Mouse (Mus musculus): ENCODE results near the gene H2-Aa. TPM values are rescaled to one million over a fixed set of nuclear protein-coding genes. Genes with fewer than 3 reads are reported as not detected.
A peak's percentile ranks its signal among the peaks of the same experiment; 100 is the strongest.

Gene H2-Aa
- polyA plus RNA-seq, 1 experiment from 2014 or later = 0.30 TPM

DNA sequence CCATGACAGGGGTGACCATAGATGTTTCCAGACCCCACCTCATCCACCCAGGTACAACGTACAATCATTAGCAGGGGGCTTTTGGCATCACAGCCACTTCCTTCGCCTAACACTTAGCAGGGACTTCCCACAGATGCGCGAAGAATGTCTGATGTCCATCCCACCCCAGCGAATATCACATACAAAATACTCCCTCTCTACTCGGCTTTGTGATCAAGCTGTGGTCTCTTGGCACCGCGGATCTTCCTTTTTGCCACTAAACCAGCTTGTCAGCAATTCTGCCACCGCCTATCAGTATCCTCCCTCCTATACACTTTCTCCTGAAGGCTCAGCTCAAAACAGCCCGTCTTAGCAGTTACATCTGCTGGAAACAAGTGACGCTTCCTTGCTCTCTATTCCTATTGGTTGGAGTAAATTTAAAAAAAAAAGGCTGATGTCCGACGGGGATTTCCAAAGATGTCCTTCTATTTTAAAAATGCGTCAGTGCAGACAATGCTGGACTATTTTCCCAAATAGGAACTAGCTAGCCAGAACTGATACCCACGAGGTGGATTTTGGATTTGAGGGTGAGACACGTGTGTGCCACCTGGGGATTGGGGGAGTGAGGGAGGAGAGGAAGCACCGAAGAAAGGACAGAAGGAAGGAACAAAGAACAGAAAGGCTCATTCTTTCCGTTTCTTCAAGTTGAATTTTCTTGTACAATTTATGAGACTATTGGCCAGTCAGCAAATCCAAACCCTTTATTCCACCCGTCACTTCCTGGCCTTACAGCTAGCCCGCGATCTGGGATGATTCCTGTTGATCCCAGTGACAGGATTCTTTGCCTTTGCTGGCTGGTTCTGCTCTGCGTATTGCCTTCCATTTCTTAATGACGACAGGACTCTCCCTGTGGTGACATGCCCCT is 8.5 kb upstream of the H2-Aa start:
- Histone ChIP-seq H3K9ac (peak overlapping the region; percentile 33), H3K27me3 (replicated peaks) (no peaks in the 10 kb centered on the region), H3K27ac (peak overlapping the region; percentile 53), H3K9me3 (no peaks in the 10 kb centered on the region), H3K4me3 (peak overlapping the region; percentile 41), H3K36me3 (replicated peaks) (no peaks in the 10 kb centered on the region), H3K4me1 (peaks cover 7% of the 10 kb centered on the region; the same call in 1 of the 2 replicates), H3K4me2 (peak overlapping the region; percentile 45)
- WGBS = 20% methylated on average over 23 of the region's 23 CpGs
- ATAC-seq (replicated peaks) = peak; percentile 93

DNA sequence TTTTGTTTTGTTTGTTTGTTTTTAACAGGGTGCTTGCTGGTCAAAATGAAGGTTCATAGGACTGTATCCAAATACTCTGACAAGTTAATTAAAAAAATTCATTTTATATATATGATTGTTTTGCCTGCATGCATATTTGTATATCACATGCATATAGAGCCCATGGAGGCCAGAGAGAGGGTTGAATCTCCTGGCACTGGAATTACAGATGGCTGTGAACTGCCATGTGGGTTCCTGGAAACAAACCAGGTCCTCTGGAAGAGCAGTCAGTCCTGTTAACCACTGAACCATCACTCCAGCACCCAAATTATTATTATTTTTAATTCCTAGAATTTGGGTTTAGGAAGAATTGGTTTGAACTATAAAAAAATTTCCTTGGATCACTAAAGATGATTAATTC is 7.7 kb upstream of the H2-Aa start:
- H3K9me3 ChIP-seq = no peaks in the 10 kb centered on the region
- H3K4me1 ChIP-seq = peaks cover 7% of the 10 kb centered on the region; the same call in 1 of the 2 replicates
- no peak overlapping the region for H3K4me3 ChIP-seq
- no peaks in the 10 kb centered on the region for H3K36me3 ChIP-seq (replicated peaks)
- H3K27me3 ChIP-seq (replicated peaks) = no peaks in the 10 kb centered on the region
- H3K9ac ChIP-seq = no peak overlapping the region
- no peak overlapping the region for H3K4me2 ChIP-seq
- ATAC-seq (replicated peaks) = no peak
- no peak overlapping the region for H3K27ac ChIP-seq

DNA sequence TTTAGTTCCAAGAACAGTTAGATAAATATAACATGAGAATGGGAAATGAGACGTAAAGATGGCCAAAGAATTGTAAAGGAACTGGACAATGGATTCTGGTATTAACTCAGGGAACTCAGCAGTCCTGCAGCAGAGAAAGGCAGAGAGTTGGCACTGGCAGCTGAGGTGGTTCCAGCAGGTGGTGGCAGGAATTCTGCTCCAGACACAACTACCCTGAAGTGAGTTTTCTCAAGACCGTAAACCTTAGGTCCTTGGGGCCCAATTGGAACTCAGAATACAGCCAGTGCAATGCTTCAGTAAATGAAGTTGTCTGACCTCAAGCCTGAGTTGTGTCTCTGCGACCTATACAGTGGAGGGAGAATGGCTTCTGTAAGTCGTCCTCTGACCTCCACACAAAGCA is 6.6 kb upstream of the H2-Aa start:
- no peak overlapping the region for H3K9ac ChIP-seq
- no peaks in the 10 kb centered on the region for H3K36me3 ChIP-seq (replicated peaks)
- no peak overlapping the region for H3K4me2 ChIP-seq
- no peak overlapping the region for H3K27ac ChIP-seq
- no peak for ATAC-seq (replicated peaks)
- peaks cover 7% of the 10 kb centered on the region; the same call in 1 of the 2 replicates for H3K4me1 ChIP-seq
- H3K4me3 ChIP-seq = no peak overlapping the region
- H3K9me3 ChIP-seq = no peaks in the 10 kb centered on the region
- no peaks in the 10 kb centered on the region for H3K27me3 ChIP-seq (replicated peaks)
- 72% methylated on average over 4 of the region's 4 CpGs for WGBS

DNA sequence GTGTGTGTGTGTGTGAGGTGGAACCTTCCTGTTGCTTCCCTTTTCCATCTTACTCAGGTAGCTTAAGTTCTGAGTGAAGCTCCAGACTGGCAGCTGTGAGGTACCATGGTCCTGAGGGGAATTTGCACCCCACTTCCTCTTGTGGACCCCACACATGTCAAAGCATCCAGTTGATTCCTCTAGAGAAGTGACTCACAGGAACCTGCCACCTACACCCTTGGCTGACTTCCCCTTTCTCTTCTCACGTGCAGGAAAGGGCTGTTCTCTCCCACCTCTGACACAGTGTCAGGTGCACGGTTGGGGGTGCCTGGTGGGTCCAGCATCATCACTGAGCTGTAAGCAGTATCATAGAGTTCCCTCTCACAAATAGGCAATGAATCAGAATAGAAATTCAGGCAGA is 5.9 kb upstream of the H2-Aa start:
- no peaks in the 10 kb centered on the region for H3K27me3 ChIP-seq (replicated peaks)
- 60% methylated on average over 2 of the region's 2 CpGs for WGBS

DNA sequence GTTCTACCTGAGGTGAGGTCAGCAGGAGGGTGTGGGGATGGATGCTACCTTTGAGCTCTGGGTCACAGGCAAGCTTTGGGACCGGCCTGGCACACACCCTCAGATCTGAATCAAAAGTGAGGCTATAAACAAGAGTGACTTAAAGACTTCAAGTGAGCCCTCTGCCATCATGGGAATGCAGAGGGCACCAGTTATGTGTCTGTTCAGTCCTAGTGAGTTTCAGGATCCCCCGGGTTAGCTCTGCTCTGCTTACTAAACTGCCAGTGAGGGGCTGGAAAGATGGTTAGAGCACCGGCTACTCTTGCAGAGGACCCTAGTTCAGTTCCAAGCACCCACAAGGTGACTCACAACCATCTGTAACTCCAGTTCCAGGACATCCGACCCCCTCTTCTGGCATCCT is 4.9 kb upstream of the H2-Aa start:
- H3K4me1 ChIP-seq = 0 out of 2 replicates have a peak, but pooled peaks cover 4% of the 10 kb centered on the region
- no peaks in the 10 kb centered on the region for H3K9me3 ChIP-seq
- ATAC-seq (replicated peaks) = no peak
- no peaks in the 10 kb centered on the region for H3K36me3 ChIP-seq (replicated peaks)
- no peaks in the 10 kb centered on the region for H3K27me3 ChIP-seq (replicated peaks)
- no peak overlapping the region for H3K4me3 ChIP-seq
- no peak overlapping the region for H3K4me2 ChIP-seq
- no peak overlapping the region for H3K27ac ChIP-seq
- WGBS = 90% methylated on average over 4 of the region's 4 CpGs
- no peak overlapping the region for H3K9ac ChIP-seq

More for the DNA sequence above, 5.9 kb upstream of the H2-Aa start:
- H3K4me2 ChIP-seq = no peak overlapping the region
- H3K4me1 ChIP-seq = peaks cover 7% of the 10 kb centered on the region; the same call in 1 of the 2 replicates
- H3K9me3 ChIP-seq = no peaks in the 10 kb centered on the region
- no peaks in the 10 kb centered on the region for H3K36me3 ChIP-seq (replicated peaks)
- H3K27ac ChIP-seq = no peak overlapping the region
- no peak overlapping the region for H3K9ac ChIP-seq
- no peak overlapping the region for H3K4me3 ChIP-seq
- ATAC-seq (replicated peaks) = no peak

DNA sequence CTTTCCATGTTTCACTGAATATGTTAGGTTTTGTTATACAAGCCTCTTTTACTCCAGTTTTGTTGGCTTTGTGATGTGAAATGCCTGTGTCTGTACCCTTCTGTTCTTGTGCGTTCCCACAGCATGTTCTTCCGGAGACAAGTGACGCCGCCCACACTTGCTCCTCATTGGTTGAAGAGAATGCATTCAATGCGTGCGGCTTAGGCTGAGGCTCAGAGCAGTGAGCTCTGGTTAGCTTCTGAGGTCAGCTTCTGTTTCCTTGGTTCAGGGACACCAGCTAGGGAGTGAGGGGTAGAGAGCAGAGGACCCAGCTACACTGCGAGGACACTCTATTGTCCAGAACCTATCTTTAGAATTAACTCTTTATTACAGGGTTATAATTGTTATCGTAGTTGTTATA is 4.0 kb upstream of the H2-Aa start:
- H3K27me3 ChIP-seq (replicated peaks) = no peaks in the 10 kb centered on the region
- ATAC-seq (replicated peaks) = peak; percentile 94
- H3K36me3 ChIP-seq (replicated peaks) = no peaks in the 10 kb centered on the region
- 0 out of 2 replicates have a peak overlapping the region, but pooled peaks have one; percentile 7 for H3K4me2 ChIP-seq
- H3K9me3 ChIP-seq = no peaks in the 10 kb centered on the region
- 0 out of 2 replicates have a peak, but pooled peaks cover 4% of the 10 kb centered on the region for H3K4me1 ChIP-seq
- WGBS = 15% methylated on average over 8 of the region's 8 CpGs
- H3K4me3 ChIP-seq = no peak overlapping the region
- no peak overlapping the region for H3K9ac ChIP-seq
- H3K27ac ChIP-seq = no peak overlapping the region

DNA sequence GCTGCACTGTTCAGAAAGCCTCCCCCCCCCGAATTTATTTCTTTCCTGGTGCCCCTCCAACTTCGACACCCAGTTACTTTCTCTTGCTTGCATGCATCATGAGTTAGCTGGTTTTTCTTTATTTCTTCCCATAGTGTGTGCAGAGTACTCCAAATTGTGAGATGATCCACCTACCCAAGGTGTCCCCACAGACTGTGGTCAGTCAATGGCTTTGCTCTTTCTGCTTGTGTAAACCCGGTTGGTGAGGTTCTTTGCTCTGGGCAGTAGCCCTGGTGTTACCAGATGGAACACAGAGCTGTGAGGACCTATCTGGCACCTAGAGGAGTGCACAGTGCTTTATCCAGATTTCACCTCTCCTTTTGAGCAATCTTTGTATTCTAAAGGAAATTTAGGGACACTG is 508 bp upstream of the H2-Aa start:
- no peaks in the 10 kb centered on the region for H3K9me3 ChIP-seq
- no peak overlapping the region for H3K9ac ChIP-seq
- no peaks in the 10 kb centered on the region for H3K36me3 ChIP-seq (replicated peaks)
- ATAC-seq (replicated peaks) = no peak
- 79% methylated on average over 3 of the region's 3 CpGs for whole genome bisulfite sequencing
- H3K4me1 ChIP-seq = 0 out of 2 replicates have a peak, but pooled peaks cover 4% of the 10 kb centered on the region
- no peak overlapping the region for H3K4me2 ChIP-seq
- no peak overlapping the region for H3K4me3 ChIP-seq
- no peak overlapping the region for H3K27ac ChIP-seq
- H3K27me3 ChIP-seq (replicated peaks) = no peaks in the 10 kb centered on the region

DNA sequence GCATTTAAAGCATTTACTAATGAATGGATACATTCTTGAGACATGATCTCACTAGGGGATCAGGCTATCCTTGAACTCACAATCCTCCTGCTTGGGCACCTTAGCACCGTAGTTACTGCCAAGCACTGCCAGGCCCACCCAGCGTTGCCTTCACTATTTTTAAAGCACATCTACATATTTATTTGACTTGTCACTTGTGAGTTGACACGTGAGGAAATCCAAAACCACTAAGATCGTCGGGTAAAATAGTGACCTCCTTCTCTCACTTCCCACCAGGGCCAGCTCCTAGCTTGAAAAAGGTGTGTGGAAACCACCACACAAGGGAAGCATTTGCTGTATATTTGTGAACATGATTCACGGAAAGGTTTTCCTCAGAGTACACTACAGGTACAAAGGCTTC is 624 bp downstream of the H2-Aa start:
- 71% methylated on average over 6 of the region's 6 CpGs for WGBS
- no peaks in the 10 kb centered on the region for H3K9me3 ChIP-seq
- 0 out of 2 replicates have a peak, but pooled peaks cover 4% of the 10 kb centered on the region for H3K4me1 ChIP-seq
- H3K27ac ChIP-seq = no peak overlapping the region
- H3K4me3 ChIP-seq = no peak overlapping the region
- no peaks in the 10 kb centered on the region for H3K27me3 ChIP-seq (replicated peaks)
- no peak overlapping the region for H3K9ac ChIP-seq
- no peak overlapping the region for H3K4me2 ChIP-seq
- no peaks in the 10 kb centered on the region for H3K36me3 ChIP-seq (replicated peaks)
- ATAC-seq (replicated peaks) = no peak

DNA sequence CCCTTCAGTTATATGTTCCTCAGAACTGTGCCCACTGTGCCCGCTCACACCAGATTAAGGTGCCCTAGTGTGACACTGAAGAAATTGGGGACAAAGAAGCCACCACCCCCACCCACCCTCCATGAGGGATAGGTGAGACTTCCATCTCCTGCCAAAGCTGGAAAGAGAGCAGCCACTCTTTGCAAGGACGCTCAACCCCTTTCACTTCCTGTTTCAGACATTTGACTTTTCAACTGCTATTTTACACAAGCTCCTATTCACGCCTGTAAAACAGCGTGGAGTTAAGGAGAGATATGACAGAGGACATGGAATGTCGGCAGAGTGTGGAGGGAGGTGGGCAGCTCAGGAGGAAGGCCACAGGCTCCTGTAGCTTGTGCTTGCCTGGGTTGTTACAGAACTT is 1.1 kb downstream of the H2-Aa start:
- H3K4me3 ChIP-seq = no peak overlapping the region
- H3K27me3 ChIP-seq (replicated peaks) = no peaks in the 10 kb centered on the region
- 0 out of 2 replicates have a peak, but pooled peaks cover 2% of the 10 kb centered on the region for H3K4me1 ChIP-seq
- ATAC-seq (replicated peaks) = no peak
- no peak overlapping the region for H3K9ac ChIP-seq
- WGBS = 90% methylated on average over 5 of the region's 5 CpGs
- H3K36me3 ChIP-seq (replicated peaks) = no peaks in the 10 kb centered on the region
- no peak overlapping the region for H3K4me2 ChIP-seq
- no peaks in the 10 kb centered on the region for H3K9me3 ChIP-seq
- H3K27ac ChIP-seq = no peak overlapping the region

DNA sequence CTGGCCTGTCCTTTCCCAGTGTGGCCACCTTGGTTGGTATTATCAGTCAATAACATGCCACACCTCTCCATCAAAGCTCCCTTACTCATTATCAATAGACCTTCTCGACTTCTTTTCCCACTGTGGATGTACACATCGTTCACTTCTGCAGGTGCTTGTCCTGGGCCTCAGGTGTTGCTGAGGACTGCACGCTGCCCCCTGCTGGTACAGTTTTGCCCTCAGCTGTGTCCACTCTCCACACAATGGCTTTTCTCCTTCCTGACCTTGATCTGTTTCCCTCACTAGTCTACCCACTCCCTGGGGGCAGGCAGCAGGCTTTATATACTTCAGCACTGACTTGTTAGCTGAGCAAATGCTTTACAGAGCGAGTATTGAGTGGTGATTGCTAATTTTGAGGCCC is 1.8 kb downstream of the H2-Aa start:
- H3K4me3 ChIP-seq = no peak overlapping the region
- WGBS = 40% methylated on average over 4 of the region's 4 CpGs
- H3K9ac ChIP-seq = no peak overlapping the region
- no peaks in the 10 kb centered on the region for H3K4me1 ChIP-seq
- H3K4me2 ChIP-seq = no peak overlapping the region
- no peaks in the 10 kb centered on the region for H3K9me3 ChIP-seq
- no peaks in the 10 kb centered on the region for H3K36me3 ChIP-seq (replicated peaks)
- H3K27me3 ChIP-seq (replicated peaks) = no peaks in the 10 kb centered on the region
- H3K27ac ChIP-seq = no peak overlapping the region
- ATAC-seq (replicated peaks) = no peak

DNA sequence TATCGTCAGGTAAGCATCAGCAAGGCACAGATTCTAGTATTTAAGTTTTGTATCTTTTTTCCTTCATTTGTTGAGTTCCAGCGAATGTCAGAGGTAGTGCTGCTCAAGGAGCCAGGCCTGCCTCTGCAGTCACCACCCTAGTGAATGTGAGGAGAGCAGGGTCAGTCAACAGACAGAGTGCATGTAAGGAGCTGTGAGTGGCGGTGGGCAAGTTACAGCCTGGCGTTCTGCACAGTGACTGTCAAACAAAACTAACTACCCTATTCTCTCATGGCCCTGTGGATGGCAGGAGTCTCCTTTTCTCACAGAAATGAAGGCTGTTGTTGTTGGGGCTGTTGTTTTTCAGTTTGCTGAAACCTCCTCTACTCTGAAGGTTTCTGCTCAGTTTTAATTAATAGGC is 2.3 kb downstream of the H2-Aa start:
- ATAC-seq (replicated peaks) = no peak
- 76% methylated on average over 4 of the region's 4 CpGs for WGBS
- no peak overlapping the region for H3K4me3 ChIP-seq
- H3K27ac ChIP-seq = no peak overlapping the region
- H3K4me1 ChIP-seq = no peaks in the 10 kb centered on the region
- H3K4me2 ChIP-seq = no peak overlapping the region
- H3K9ac ChIP-seq = no peak overlapping the region
- H3K27me3 ChIP-seq (replicated peaks) = no peaks in the 10 kb centered on the region
- no peaks in the 10 kb centered on the region for H3K9me3 ChIP-seq
- no peaks in the 10 kb centered on the region for H3K36me3 ChIP-seq (replicated peaks)

DNA sequence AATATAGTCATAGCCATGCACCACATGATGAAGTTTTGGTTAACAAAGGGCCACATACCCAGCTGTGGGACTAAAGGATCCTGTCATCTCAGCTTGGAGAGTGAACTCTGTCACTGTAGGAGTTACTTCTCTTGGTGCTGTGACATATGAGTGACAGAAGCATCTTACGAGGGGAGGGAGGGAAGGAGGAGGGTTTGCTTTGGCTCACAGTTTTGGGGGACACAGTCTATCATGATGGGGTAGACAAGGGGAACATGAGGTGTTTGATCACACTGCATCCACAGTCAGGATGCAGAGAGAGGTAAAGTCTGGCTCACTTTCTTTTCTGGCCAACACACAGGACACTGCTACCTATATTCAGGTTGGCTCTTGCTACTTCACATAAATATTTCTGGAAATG is 5.8 kb downstream of the H2-Aa start:
- no peak overlapping the region for H3K4me2 ChIP-seq
- H3K4me1 ChIP-seq = no peaks in the 10 kb centered on the region
- no peaks in the 10 kb centered on the region for H3K27me3 ChIP-seq (replicated peaks)
- H3K27ac ChIP-seq = no peak overlapping the region
- 62% methylated on average over 1 of the region's 1 CpGs for WGBS
- no peak overlapping the region for H3K9ac ChIP-seq
- no peak for ATAC-seq (replicated peaks)
- no peaks in the 10 kb centered on the region for H3K36me3 ChIP-seq (replicated peaks)
- H3K4me3 ChIP-seq = no peak overlapping the region
- H3K9me3 ChIP-seq = no peaks in the 10 kb centered on the region

DNA sequence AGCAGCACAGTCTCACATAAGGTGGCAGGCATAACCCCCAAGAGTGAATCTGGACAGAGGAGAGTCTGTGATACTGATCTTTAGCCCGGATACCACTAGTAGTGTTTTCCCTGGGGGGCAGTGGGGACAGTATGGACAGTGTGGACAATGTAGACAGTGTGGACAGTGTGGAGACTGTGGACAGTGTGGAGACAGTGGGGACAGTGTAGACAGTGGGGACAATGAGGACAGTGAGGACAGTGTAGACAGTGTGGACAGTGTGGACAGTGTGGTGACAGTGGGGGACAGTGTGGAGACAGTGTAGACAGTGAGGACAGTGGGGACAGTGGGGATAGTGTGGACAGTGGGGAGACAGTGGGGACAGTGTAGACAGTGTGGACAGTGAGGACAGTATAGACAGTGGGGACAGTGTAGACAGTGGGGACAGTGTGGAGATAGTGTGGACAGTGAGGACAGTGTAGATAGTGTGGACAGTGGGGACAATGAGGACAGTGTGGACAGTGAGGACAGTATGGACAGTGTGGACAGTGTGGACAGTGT is 7.1 kb downstream of the H2-Aa start:
- no peaks in the 10 kb centered on the region for H3K4me1 ChIP-seq
- no peak overlapping the region for H3K4me2 ChIP-seq
- H3K27ac ChIP-seq = no peak overlapping the region
- H3K9ac ChIP-seq = no peak overlapping the region
- WGBS = 81% methylated on average over 1 of the region's 1 CpGs
- no peaks in the 10 kb centered on the region for H3K36me3 ChIP-seq (replicated peaks)
- H3K9me3 ChIP-seq = no peaks in the 10 kb centered on the region
- H3K4me3 ChIP-seq = no peak overlapping the region
- no peaks in the 10 kb centered on the region for H3K27me3 ChIP-seq (replicated peaks)
- no peak for ATAC-seq (replicated peaks)
